Mouse (Mus musculus) G1E (cell line): ENCODE measurements around the gene Foxm1.

Source experiments
- CTCF ChIP-seq: IDR thresholded peaks from 2 replicates; pipeline ENCODE4 v1.5.1; 2012; ENCODE audit warnings: low read depth, low read length, inconsistent platforms, mixed read lengths
- GATA1 ChIP-seq: IDR thresholded peaks from 2 replicates; pipeline ENCODE4 v1.6.1; 2012; ENCODE audit warnings: borderline replicate concordance, low read length, inconsistent platforms, mixed read lengths
- GATA2 ChIP-seq: IDR thresholded peaks from 2 replicates; pipeline ENCODE4 v1.6.1; 2012; ENCODE audit warnings: low read depth, low read length, inconsistent platforms, borderline replicate concordance
- POLR2AphosphoS5 ChIP-seq: IDR thresholded peaks from 2 replicates; pipeline ENCODE4 v1.6.1; 2012; ENCODE audit warnings: low read depth, low read length, inconsistent platforms; ENCODE audit not compliant: insufficient replicate concordance
- TAL1 ChIP-seq: conservative IDR thresholded peaks from 2 replicates; pipeline ENCODE4 v1.6.1; 2012; ENCODE audit warnings: low read depth, low read length, inconsistent platforms, mixed read lengths

DNA sequence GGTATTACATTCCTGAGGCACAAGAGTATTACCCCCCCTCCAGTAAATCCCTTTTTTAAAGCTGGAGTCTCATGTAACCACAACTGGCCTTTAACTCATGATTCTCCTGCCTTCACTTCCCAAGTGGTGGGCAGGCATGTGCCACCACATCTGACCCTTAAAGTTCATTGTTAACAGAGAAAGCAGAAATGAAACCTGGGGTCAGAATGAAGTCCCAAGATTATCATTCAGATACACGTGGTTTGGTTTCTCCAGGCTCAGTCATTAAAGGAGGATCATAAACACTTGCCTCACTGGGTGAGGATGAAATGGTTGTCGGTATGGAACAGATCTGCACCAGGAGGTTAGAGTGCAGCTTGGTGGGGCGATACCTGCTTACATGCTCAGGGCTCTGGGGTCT, 18.5 kb downstream of the Foxm1 start:
- TF ChIP-seq CTCF: no peak
- TF ChIP-seq TAL1: no peak
- no peak for TF ChIP-seq GATA1
- TF ChIP-seq POLR2AphosphoS5: no peak
- TF ChIP-seq GATA2: no peak
